Mouse (Mus musculus) forebrain, embryonic 13.5 days (tissue): ENCODE results near the gene Hsd3b1. TPM values are rescaled to one million over a fixed set of nuclear protein-coding genes. Genes with fewer than 3 reads are reported as not detected.
"Not testable (repeated sequence)": the region's sequence is repeated elsewhere in the genome, so short reads cannot be mapped to it uniquely, and the experiment has no call there.

Source experiments
- ATAC-seq: fragments of 200-750 bp; cut with Nextera tagmentation; 2 replicates; pipeline ENCODE4 v1.8.0; 2017
- H3K27ac ChIP-seq: fragments of 300-500 bp; sonication (generic); 2 replicates; pipeline ENCODE4 v1.5.1; 2015; ENCODE audit warnings: inconsistent platforms, mild to moderate bottlenecking, moderate library complexity
- H3K27me3 ChIP-seq: fragments of 300-500 bp; sonication (generic); 2 replicates; pipeline ENCODE4 v1.6.1; 2015; ENCODE audit warnings: mild to moderate bottlenecking, inconsistent platforms
- H3K36me3 ChIP-seq: fragments of 300-500 bp; sonication (generic); 2 replicates; pipeline ENCODE4 v1.6.1; 2015; ENCODE audit warnings: mild to moderate bottlenecking, inconsistent platforms; ENCODE audit not compliant: poor library complexity, severe bottlenecking
- H3K4me1 ChIP-seq: fragments of 300-500 bp; sonication (generic); 2 replicates; pipeline ENCODE4 v1.6.1; 2015; ENCODE audit warnings: inconsistent platforms
- H3K4me2 ChIP-seq: fragments of 300-500 bp; sonication (generic); 2 replicates; pipeline ENCODE4 v1.6.1; 2015; ENCODE audit warnings: inconsistent platforms, mild to moderate bottlenecking, moderate library complexity
- H3K4me3 ChIP-seq: fragments of 300-500 bp; sonication (generic); 2 replicates; pipeline ENCODE4 v1.5.1; 2015; ENCODE audit warnings: mild to moderate bottlenecking, inconsistent platforms
- H3K9ac ChIP-seq: fragments of 300-500 bp; sonication (generic); 2 replicates; pipeline ENCODE4 v1.6.1; 2015; ENCODE audit warnings: mild to moderate bottlenecking, inconsistent platforms
- H3K9me3 ChIP-seq: fragments of 300-500 bp; sonication (generic); replicated peaks from 2 replicates; pipeline ENCODE4 v1.6.1; 2016; ENCODE audit warnings: inconsistent platforms
- WGBS: fragments of 180-500 bp; shearing (Covaris S2); methylation state at CpG from one replicate; pipeline ENCODE4 v1.1.7; 2015; 5-methylcytosine and 5-hydroxymethylcytosine counted together
- polyA plus RNA-seq: library from polyadenylated mRNA; unstranded; fragments of >200 nt; fragmentation: Nextera tagmentation; extraction: Ambion mirVana; gene quantifications from 2 replicates; pipeline ENCODE4 v1.2.1, GENCODE M21; 2015

Gene Hsd3b1
- polyA plus RNA-seq, 1 experiment from 2014 or later = not detected

- Histone ChIP-seq H3K36me3 (no peaks in the 10 kb centered on the region), H3K27ac (no peak overlapping the region), H3K27me3 (no peaks in the 10 kb centered on the region), H3K4me1 (no peaks in the 10 kb centered on the region), H3K9ac (no peak overlapping the region), H3K4me3 (no peak overlapping the region), H3K9me3 (no peaks in the 10 kb centered on the region), H3K4me2 (no peak overlapping the region)
- ATAC-seq = no peak
- WGBS = 53% methylated on average over 1 of the region's 1 CpGs
Measured at GRCm38 (mm10) chr3:98853685-98854084, 5.9 kb downstream of the Hsd3b1 start.

DNA sequence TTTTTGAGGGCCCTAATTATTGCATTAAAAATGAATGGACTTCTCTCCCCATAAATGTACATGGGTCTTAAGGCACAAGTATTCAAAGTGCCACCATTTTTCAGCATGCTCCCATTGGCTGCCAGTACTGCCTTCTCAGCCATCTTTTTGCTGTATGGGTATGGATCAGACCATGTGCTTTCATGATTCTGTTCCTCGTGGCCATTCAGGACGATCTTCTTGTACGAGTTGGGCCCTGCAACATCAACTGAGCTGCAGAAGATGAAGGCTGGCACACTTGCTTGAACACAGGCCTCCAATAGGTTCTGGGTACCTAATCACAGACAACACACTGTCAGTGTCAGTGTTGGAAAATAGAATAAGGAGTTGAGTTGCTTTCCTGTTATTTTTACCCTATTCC lies 6.5 kb downstream of the Hsd3b1 start:
- no peaks in the 10 kb centered on the region for H3K27me3 ChIP-seq
- H3K27ac ChIP-seq = no peak overlapping the region
- H3K9ac ChIP-seq = no peak overlapping the region
- H3K9me3 ChIP-seq = no peaks in the 10 kb centered on the region
- 91% methylated on average over 3 of the region's 3 CpGs for WGBS
- H3K36me3 ChIP-seq = no peaks in the 10 kb centered on the region
- no peak overlapping the region for H3K4me2 ChIP-seq
- H3K4me1 ChIP-seq = no peaks in the 10 kb centered on the region
- ATAC-seq = no peak
- no peak overlapping the region for H3K4me3 ChIP-seq

- Histone ChIP-seq H3K27ac (no peak overlapping the region), H3K4me3 (no peak overlapping the region), H3K4me1 (no peaks in the 10 kb centered on the region), H3K4me2 (no peak overlapping the region), H3K9ac (no peak overlapping the region), H3K27me3 (no peaks in the 10 kb centered on the region), H3K9me3 (no peaks in the 10 kb centered on the region), H3K36me3 (no peaks in the 10 kb centered on the region)
- ATAC-seq = no peak
- 86% methylated on average over 6 of the region's 6 CpGs for WGBS
Measured at GRCm38 (mm10) chr3:98852631-98853030, 7.0 kb downstream of the Hsd3b1 start.

DNA sequence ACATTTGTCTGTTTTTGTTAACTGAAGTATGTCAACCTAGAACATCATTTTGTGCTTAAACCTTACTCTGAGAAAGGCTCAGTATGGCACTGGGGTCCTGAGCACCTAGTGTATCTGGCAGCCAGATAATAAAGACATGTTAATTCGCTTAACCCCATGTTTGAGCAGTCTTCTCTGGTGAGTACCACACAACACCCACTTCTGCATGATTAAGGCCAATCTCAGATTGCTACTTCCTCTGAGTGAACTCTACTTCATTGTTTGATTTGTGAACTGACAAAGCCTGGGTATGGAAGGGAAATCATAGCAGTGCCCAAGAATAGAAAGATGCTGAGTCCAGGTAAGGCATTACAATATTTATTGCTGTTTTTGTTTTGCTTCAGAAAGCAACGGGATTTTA lies 7.7 kb downstream of the Hsd3b1 start:
- no peak overlapping the region for H3K4me2 ChIP-seq
- no peaks in the 10 kb centered on the region for H3K36me3 ChIP-seq
- H3K27me3 ChIP-seq = no peaks in the 10 kb centered on the region
- 74% methylated on average over 2 of the region's 2 CpGs for WGBS
- no peaks in the 10 kb centered on the region for H3K4me1 ChIP-seq
- no peak overlapping the region for H3K9ac ChIP-seq
- H3K9me3 ChIP-seq = no peaks in the 10 kb centered on the region
- no peak overlapping the region for H3K27ac ChIP-seq
- no peak overlapping the region for H3K4me3 ChIP-seq
- no peak for ATAC-seq

GRCm38 (mm10) chr3:98850262-98850661 lies 9.3 kb downstream of the Hsd3b1 start:
- H3K27ac ChIP-seq = no peak overlapping the region
- no peak overlapping the region for H3K9ac ChIP-seq
- no peaks in the 10 kb centered on the region for H3K9me3 ChIP-seq
- H3K4me3 ChIP-seq = no peak overlapping the region
- H3K4me1 ChIP-seq = no peaks in the 10 kb centered on the region
- no peak overlapping the region for H3K4me2 ChIP-seq
- ATAC-seq = no peak
- H3K36me3 ChIP-seq = no peaks in the 10 kb centered on the region
- no peaks in the 10 kb centered on the region for H3K27me3 ChIP-seq
- 94% methylated on average over 5 of the region's 5 CpGs for WGBS

DNA sequence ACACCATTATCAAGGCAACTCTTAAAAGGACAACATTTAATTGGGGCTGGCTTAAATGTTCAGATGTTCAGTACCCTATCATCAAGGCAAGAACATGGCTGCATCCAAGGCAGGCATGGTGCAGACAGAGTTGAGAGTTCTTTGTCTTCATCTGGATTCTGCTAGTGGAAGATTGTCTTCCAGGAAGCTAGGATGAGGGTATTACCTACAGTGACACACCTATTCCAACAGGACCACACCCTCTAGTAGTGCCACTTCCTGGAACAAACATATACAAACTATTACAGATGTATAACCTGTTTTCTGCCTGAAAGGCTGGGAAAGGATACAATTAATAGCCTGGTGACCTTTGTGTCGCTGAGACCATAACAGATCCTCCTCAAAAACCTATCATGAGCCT lies 10.7 kb downstream of the Hsd3b1 start:
- no peak for ATAC-seq
- WGBS = 80% methylated on average over 1 of the region's 1 CpGs
- H3K27me3 ChIP-seq = no peaks in the 10 kb centered on the region
- H3K36me3 ChIP-seq = no peaks in the 10 kb centered on the region
- H3K4me2 ChIP-seq = no peak overlapping the region
- H3K4me3 ChIP-seq = no peak overlapping the region
- H3K27ac ChIP-seq = no peak overlapping the region
- no peaks in the 10 kb centered on the region for H3K4me1 ChIP-seq
- no peak overlapping the region for H3K9ac ChIP-seq
- no peaks in the 10 kb centered on the region for H3K9me3 ChIP-seq

- Histone ChIP-seq H3K9me3 (no peaks in the 10 kb centered on the region), H3K27me3 (no peaks in the 10 kb centered on the region), H3K36me3 (no peaks in the 10 kb centered on the region), H3K27ac (no peak within 1 kb of the TSS), H3K9ac (no peak within 1 kb of the TSS), H3K4me2 (no peak within 1 kb of the TSS), H3K4me1 (no peaks in the 10 kb centered on the region), H3K4me3 (no peak within 1 kb of the TSS)
- ATAC-seq = no peak
- 74% methylated on average over 6 of the region's 6 CpGs for WGBS
Measured at GRCm38 (mm10) chr3:98814101-98814670, 45.4 kb downstream of the Hsd3b1 start, which contains the start of gene Hsd3b6. Gene Hsd3b6, minus strand, starts transcription at chr3:98814443.

- not testable (repeated sequence) for H3K9me3 ChIP-seq, H3K36me3 ChIP-seq, H3K9ac ChIP-seq, H3K27me3 ChIP-seq, H3K4me1 ChIP-seq, H3K4me3 ChIP-seq, H3K27ac ChIP-seq, H3K4me2 ChIP-seq, ATAC-seq
- 90% methylated on average over 6 of the region's 6 CpGs for WGBS
Measured at GRCm38 (mm10) chr3:98812653-98813052, 46.9 kb downstream of the Hsd3b1 start.

GRCm38 (mm10) chr3:98805032-98805431 lies 54.6 kb downstream of the Hsd3b1 start:
- not testable (repeated sequence) for H3K36me3 ChIP-seq, H3K9me3 ChIP-seq, H3K4me2 ChIP-seq, H3K27me3 ChIP-seq, H3K4me3 ChIP-seq, H3K27ac ChIP-seq, H3K9ac ChIP-seq, H3K4me1 ChIP-seq, ATAC-seq
- WGBS = 67% methylated on average over 3 of the region's 3 CpGs

Other genes with a start within 250 kb of the Hsd3b1 start
- gene Hsd3b5, start 229.5 kb downstream of the Hsd3b1 start, polyA plus RNA-seq = not detected in 2 replicates
- 0.05 TPM in 1 of 2 replicates, not detected in the other for gene Hsd3b2, start 135.3 kb downstream of the Hsd3b1 start, polyA plus RNA-seq
- 0.09 and 0.16 TPM in 2 replicates for gene Hsd3b3, start 96.7 kb downstream of the Hsd3b1 start, polyA plus RNA-seq
- gene Hsd3b6, start 45.4 kb downstream of the Hsd3b1 start, polyA plus RNA-seq = 6.9 and 13.0 TPM in 2 replicates
- 0.08 and 0.09 TPM in 2 replicates for gene Hao2, start 33.4 kb upstream of the Hsd3b1 start, polyA plus RNA-seq